Mouse (Mus musculus): ENCODE data around the gene Ubp1. TPM values are rescaled to one million over a fixed set of nuclear protein-coding genes. Genes with fewer than 3 reads are reported as not detected.

The Ubp1 gene
- polyA plus RNA-seq, 1 experiment from 2014 or later, result 23.7 TPM

DNA sequence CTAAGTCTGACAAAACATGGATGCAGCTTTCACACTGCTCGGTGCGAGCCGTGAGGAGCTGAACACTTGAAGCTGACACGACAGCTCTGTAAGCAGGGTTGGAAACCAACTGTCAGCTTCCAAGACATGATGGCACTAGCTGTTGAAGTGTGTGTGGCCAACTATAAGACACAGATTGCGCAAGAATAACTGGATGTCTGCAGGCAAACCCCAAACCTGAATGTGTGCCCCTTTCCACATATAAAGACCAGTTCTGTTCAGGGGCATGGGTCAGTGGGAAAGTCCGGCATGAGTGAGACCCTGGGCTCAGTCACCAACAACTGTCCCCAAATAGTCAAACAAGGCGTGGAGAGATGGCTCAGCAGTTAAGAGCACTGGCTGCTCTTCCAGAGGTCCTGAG is 62.1 kb downstream of the Ubp1 start:
- Histone ChIP-seq H3K9me3 (replicated peaks; ENCODE audit: low read length) (no peaks in the 10 kb centered on the region), H3K4me1 (replicated peaks; ENCODE audit: insufficient read depth, low read length) (no peaks in the 10 kb centered on the region), H3K4me3 (replicated peaks; ENCODE audit: low read depth, low read length) (no peak overlapping the region), H3K9ac (ENCODE audit: low read depth, low read length) (no peak overlapping the region), H3K36me3 (ENCODE audit: insufficient read depth, low read length) (no peaks in the 10 kb centered on the region), H3K27ac (no peak overlapping the region), H3K4me2 (ENCODE audit: low read length) (no peak overlapping the region), H3K27me3 (ENCODE audit: insufficient read depth, low read length) (no peaks in the 10 kb centered on the region)
- no peak for DNase-seq (ENCODE audit: low spot score)
- no peak for TF ChIP-seq CTCF (IDR thresholded peaks at IDR 0.05; ENCODE audit: low read depth)
- ATAC-seq (replicated peaks; ENCODE audit: low FRiP score, low read depth), result no peak
- 94% methylated on average over 7 of the region's 7 CpGs for WGBS

DNA sequence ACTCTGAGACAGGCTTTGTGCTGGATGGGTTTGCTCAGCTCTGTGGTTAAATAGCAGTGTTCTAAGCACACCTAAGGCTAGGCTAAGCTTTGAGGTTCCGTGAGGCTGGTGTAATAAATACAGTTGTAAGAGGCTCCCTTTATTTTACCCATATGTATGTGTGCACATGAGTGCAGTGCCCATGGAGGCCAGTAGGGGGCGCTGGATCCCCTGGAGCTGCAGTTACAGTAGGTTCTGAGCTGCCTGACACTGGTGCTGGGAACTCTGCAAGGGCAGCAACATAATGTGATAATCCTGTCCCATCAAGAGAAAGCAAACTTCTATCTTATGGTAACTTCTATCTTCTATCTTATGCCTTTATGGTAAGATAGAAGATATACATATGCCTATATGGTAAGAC is 67.6 kb downstream of the Ubp1 start:
- no peaks in the 10 kb centered on the region for H3K9me3 ChIP-seq (replicated peaks; ENCODE audit: low read length)
- no peak overlapping the region for H3K9ac ChIP-seq (ENCODE audit: low read depth, low read length)
- H3K4me2 ChIP-seq (ENCODE audit: low read length), result no peak overlapping the region
- no peak overlapping the region for H3K27ac ChIP-seq
- H3K4me1 ChIP-seq (replicated peaks; ENCODE audit: insufficient read depth, low read length), result no peaks in the 10 kb centered on the region
- no peaks in the 10 kb centered on the region for H3K27me3 ChIP-seq (ENCODE audit: insufficient read depth, low read length)
- H3K36me3 ChIP-seq (ENCODE audit: insufficient read depth, low read length), result no peaks in the 10 kb centered on the region
- peak; percentile 36; the same call in 1 of the 2 replicates for TF ChIP-seq CTCF (IDR thresholded peaks at IDR 0.05; ENCODE audit: low read depth)
- no peak overlapping the region for H3K4me3 ChIP-seq (replicated peaks; ENCODE audit: low read depth, low read length)
- ATAC-seq (replicated peaks; ENCODE audit: low FRiP score, low read depth), result no peak
- WGBS, result 55% methylated on average over 2 of the region's 2 CpGs
- DNase-seq (ENCODE audit: low spot score), result no peak

DNA sequence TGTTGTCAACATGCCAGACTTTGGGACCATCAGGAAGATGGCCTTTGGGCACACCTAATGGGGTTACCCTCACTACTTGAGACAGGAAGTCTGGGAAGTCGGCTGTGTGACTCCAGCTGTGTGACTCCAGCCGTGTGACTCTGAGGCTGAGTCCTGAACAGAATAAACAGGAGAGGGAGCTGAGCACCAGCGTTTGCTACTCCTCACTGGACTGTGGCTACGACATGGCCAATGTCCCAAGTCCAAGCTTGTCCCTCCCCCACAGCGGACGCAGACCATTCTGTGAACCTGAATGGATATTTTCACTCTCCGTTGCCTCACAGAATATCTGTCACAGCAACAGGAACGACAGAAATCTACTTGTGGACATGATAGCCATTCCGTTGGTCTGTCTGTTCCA is 76.1 kb downstream of the Ubp1 start:
- WGBS, result 53% methylated on average over 9 of the region's 9 CpGs

DNA sequence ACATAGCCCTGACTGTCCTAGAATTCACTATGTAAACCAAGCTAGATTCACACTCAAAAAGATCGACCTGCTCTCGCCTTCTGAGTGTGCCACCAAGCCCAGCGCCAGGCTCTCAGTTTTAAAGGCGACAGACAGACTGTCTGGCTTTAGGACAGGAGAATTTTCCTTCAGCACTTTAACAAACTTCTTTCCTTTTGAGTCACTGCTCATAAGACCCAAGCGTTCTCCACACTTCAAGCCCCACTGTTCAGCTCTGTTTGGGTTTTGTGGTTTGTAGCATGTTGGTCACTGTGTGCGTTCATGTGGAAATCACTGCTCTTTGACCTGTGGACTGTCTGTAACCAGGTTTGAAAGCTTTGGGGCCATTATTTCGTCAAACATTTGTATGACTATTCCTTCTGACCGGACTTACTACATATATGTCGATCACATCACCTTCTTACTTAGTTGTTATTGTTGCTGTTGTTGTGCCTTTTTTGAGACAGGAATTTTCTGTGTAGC is 77.2 kb downstream of the Ubp1 start:
- ATAC-seq (replicated peaks; ENCODE audit: low FRiP score, low read depth), result no peak
- TF ChIP-seq CTCF (IDR thresholded peaks at IDR 0.05; ENCODE audit: low read depth), result no peak
- no peak overlapping the region for H3K27ac ChIP-seq
- H3K9ac ChIP-seq (ENCODE audit: low read depth, low read length), result no peak overlapping the region
- H3K4me1 ChIP-seq (replicated peaks; ENCODE audit: insufficient read depth, low read length), result no peaks in the 10 kb centered on the region
- no peak overlapping the region for H3K4me3 ChIP-seq (replicated peaks; ENCODE audit: low read depth, low read length)
- no peak overlapping the region for H3K4me2 ChIP-seq (ENCODE audit: low read length)
- WGBS, result 83% methylated on average over 9 of the region's 9 CpGs
- no peaks in the 10 kb centered on the region for H3K27me3 ChIP-seq (ENCODE audit: insufficient read depth, low read length)
- no peak for DNase-seq (ENCODE audit: low spot score)
- no peaks in the 10 kb centered on the region for H3K36me3 ChIP-seq (ENCODE audit: insufficient read depth, low read length)
- H3K9me3 ChIP-seq (replicated peaks; ENCODE audit: low read length), result no peaks in the 10 kb centered on the region

More for the DNA sequence above, 76.1 kb downstream of the Ubp1 start:
- DNase-seq (ENCODE audit: low spot score), result peak; percentile 20
- ATAC-seq (replicated peaks; ENCODE audit: low FRiP score, low read depth), result peak; percentile 61; the same call in 1 of the 2 replicates
- no peak overlapping the region for H3K27ac ChIP-seq
- no peaks in the 10 kb centered on the region for H3K9me3 ChIP-seq (replicated peaks; ENCODE audit: low read length)
- no peaks in the 10 kb centered on the region for H3K27me3 ChIP-seq (ENCODE audit: insufficient read depth, low read length)
- H3K4me1 ChIP-seq (replicated peaks; ENCODE audit: insufficient read depth, low read length), result no peaks in the 10 kb centered on the region
- TF ChIP-seq CTCF (IDR thresholded peaks at IDR 0.05; ENCODE audit: low read depth), result 0 out of 2 replicates have a peak, but pooled peaks have one; percentile 6
- H3K4me3 ChIP-seq (replicated peaks; ENCODE audit: low read depth, low read length), result no peak overlapping the region
- no peak overlapping the region for H3K9ac ChIP-seq (ENCODE audit: low read depth, low read length)
- no peaks in the 10 kb centered on the region for H3K36me3 ChIP-seq (ENCODE audit: insufficient read depth, low read length)
- no peak overlapping the region for H3K4me2 ChIP-seq (ENCODE audit: low read length)

- Histone ChIP-seq H3K4me3 (replicated peaks; ENCODE audit: low read depth, low read length) (no peak overlapping the region), H3K4me1 (replicated peaks; ENCODE audit: insufficient read depth, low read length) (no peaks in the 10 kb centered on the region), H3K36me3 (ENCODE audit: insufficient read depth, low read length) (no peaks in the 10 kb centered on the region), H3K27ac (no peak overlapping the region), H3K9ac (ENCODE audit: low read depth, low read length) (no peak overlapping the region), H3K9me3 (replicated peaks; ENCODE audit: low read length) (no peaks in the 10 kb centered on the region), H3K27me3 (ENCODE audit: insufficient read depth, low read length) (no peaks in the 10 kb centered on the region), H3K4me2 (ENCODE audit: low read length) (no peak overlapping the region)
- no peak for DNase-seq (ENCODE audit: low spot score)
- WGBS, result 54% methylated on average over 5 of the region's 5 CpGs
- no peak for ATAC-seq (replicated peaks; ENCODE audit: low FRiP score, low read depth)
- no peak for TF ChIP-seq CTCF (IDR thresholded peaks at IDR 0.05; ENCODE audit: low read depth)
Observed at GRCm38 (mm10) chr9:114009526-114009925, 78.8 kb downstream of the Ubp1 start.

- DNase-seq (ENCODE audit: low spot score), result no peak
- Histone ChIP-seq H3K4me3 (replicated peaks; ENCODE audit: low read depth, low read length) (no peak overlapping the region), H3K9me3 (replicated peaks; ENCODE audit: low read length) (no peaks in the 10 kb centered on the region), H3K27me3 (ENCODE audit: insufficient read depth, low read length) (no peaks in the 10 kb centered on the region), H3K36me3 (ENCODE audit: insufficient read depth, low read length) (no peaks in the 10 kb centered on the region), H3K4me1 (replicated peaks; ENCODE audit: insufficient read depth, low read length) (no peaks in the 10 kb centered on the region), H3K27ac (no peak overlapping the region), H3K9ac (ENCODE audit: low read depth, low read length) (no peak overlapping the region), H3K4me2 (ENCODE audit: low read length) (no peak overlapping the region)
- no peak for TF ChIP-seq CTCF (IDR thresholded peaks at IDR 0.05; ENCODE audit: low read depth)
- WGBS, result 70% methylated on average over 18 of the region's 18 CpGs
- no peak for ATAC-seq (replicated peaks; ENCODE audit: low FRiP score, low read depth)
Observed at GRCm38 (mm10) chr9:114011203-114011602, 80.5 kb downstream of the Ubp1 start.

GRCm38 (mm10) chr9:114014034-114014433 is 83.3 kb downstream of the Ubp1 start:
- no peak for TF ChIP-seq CTCF (IDR thresholded peaks at IDR 0.05; ENCODE audit: low read depth)
- ATAC-seq (replicated peaks; ENCODE audit: low FRiP score, low read depth), result no peak
- no peak overlapping the region for H3K9ac ChIP-seq (ENCODE audit: low read depth, low read length)

More at GRCm38 (mm10) chr9:114014034-114014433, 83.3 kb downstream of the Ubp1 start:
- no peak overlapping the region for H3K27ac ChIP-seq
- WGBS, result 78% methylated on average over 1 of the region's 1 CpGs
- DNase-seq (ENCODE audit: low spot score), result no peak
- H3K36me3 ChIP-seq (ENCODE audit: insufficient read depth, low read length), result no peaks in the 10 kb centered on the region
- H3K4me2 ChIP-seq (ENCODE audit: low read length), result no peak overlapping the region
- H3K4me1 ChIP-seq (replicated peaks; ENCODE audit: insufficient read depth, low read length), result no peaks in the 10 kb centered on the region
- H3K27me3 ChIP-seq (ENCODE audit: insufficient read depth, low read length), result no peaks in the 10 kb centered on the region
- H3K4me3 ChIP-seq (replicated peaks; ENCODE audit: low read depth, low read length), result no peak overlapping the region
- H3K9me3 ChIP-seq (replicated peaks; ENCODE audit: low read length), result no peaks in the 10 kb centered on the region
